Mouse (Mus musculus): ENCODE data around the gene Zdhhc1.

DNA sequence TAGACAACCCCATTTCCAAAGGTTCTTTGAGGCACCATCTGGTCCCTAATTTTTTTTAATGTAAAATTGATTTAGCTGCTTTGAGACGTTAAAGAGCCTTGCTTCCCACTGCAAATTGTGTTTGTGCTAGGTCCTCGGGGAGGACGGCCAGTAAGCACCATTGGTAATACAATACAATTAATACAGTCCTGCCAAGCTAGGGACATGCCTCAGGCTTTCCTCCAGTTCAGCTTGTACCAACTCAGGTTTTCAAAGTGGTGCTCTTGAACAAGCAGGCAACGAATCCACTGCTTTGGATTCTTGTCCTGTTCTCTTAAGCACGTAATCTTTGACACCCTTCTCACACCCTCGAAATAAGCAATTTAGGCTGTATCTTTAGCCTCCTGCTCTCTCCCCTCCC lies 63.7 kb downstream of the Zdhhc1 start:
- TF ChIP-seq HCFC1 (IDR thresholded peaks at IDR 0.05; ENCODE audit: borderline replicate concordance, insufficient read depth, low read length), result no peak
- TF ChIP-seq MAFK (IDR thresholded peaks at IDR 0.05; ENCODE audit: insufficient read depth, low read depth, low read length), result no peak
- no peak for TF ChIP-seq ZC3H11A (IDR thresholded peaks at IDR 0.05; ENCODE audit: borderline replicate concordance, low read depth, low read length)
- no peak for TF ChIP-seq ZNF384 (IDR thresholded peaks at IDR 0.05; ENCODE audit: low read depth, low read length)
- no peak for TF ChIP-seq CHD2 (IDR thresholded peaks at IDR 0.05; ENCODE audit: low read depth, low read length)

Data from ES-E14 (cell line).